Mouse (Mus musculus) naive thymus-derived CD4-positive, alpha-beta T cell, adult 2 months (primary cell): ENCODE results near the gene Gnb3.
A peak's percentile ranks its signal among the peaks of the same experiment; 100 is the strongest.

Source experiments
- DNase-seq: peaks from one replicate; pipeline ENCODE4 v3.0.0-alpha.2; 2011; ENCODE audit warnings: low read depth

The Gnb3 gene

GRCm38 (mm10) chr6:124840241-124841167, at the start of gene Gnb3:
TSS of gene Gnb3 (minus strand) at chr6:124840275.
- no peak for DNase-seq

DNA sequence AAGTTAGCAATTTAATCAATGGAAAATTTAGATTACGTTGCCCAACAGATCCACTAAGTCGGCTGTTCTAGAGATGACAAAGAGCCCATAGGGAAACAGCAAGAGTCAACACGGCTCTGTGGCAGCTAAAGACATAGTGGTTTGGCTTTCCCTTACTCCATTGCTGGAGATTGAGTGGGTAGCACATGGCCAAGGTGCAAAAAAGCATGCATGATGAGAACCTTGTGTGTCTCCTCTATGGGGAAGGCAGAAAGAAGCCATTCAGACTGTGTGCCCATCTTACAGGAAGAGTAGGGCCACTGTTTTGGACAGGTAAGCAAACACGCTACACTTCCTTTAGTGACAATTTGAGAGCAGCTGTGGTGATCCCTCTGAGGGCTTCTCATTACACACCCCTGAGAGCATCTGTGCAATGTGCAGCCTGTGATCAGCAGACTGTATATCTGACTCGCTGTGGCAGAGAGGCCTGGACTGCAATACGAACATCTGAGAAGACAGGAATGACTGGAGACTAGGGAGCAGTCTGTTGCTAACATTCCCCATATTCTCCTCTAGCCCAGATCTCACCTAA, 48.6 kb upstream of the Gnb3 start:
- no peak for DNase-seq

DNA sequence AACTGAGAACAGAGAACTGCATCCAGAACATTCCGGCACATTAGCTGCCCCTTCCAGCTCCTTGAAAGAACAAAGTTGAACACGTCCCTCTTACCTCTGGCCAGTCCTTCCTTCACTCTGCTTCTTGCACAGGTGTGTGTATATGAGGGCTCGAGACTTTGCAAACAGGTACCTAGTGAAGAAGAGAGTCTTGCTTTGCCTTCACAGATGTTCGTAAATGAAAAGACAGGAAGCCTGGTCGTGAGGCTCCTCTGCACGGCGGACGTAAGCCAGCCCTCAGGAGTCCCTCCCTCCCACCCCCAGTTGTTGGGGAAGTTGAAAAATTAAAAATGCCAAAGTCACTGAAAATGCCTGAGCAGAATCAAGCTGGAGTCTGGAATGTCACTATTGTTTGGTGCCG, 47.9 kb upstream of the Gnb3 start, which contains the start of gene Cd4:
Gene Cd4, minus strand, starts transcription at position 236 of the 400 bp plus-strand sequence.
- peak; percentile 69 for DNase-seq

- peak; percentile 64 for DNase-seq
These were observed 45.9 kb upstream of the Gnb3 start for GRCm38 (mm10) chr6:124885956-124886381.

DNA sequence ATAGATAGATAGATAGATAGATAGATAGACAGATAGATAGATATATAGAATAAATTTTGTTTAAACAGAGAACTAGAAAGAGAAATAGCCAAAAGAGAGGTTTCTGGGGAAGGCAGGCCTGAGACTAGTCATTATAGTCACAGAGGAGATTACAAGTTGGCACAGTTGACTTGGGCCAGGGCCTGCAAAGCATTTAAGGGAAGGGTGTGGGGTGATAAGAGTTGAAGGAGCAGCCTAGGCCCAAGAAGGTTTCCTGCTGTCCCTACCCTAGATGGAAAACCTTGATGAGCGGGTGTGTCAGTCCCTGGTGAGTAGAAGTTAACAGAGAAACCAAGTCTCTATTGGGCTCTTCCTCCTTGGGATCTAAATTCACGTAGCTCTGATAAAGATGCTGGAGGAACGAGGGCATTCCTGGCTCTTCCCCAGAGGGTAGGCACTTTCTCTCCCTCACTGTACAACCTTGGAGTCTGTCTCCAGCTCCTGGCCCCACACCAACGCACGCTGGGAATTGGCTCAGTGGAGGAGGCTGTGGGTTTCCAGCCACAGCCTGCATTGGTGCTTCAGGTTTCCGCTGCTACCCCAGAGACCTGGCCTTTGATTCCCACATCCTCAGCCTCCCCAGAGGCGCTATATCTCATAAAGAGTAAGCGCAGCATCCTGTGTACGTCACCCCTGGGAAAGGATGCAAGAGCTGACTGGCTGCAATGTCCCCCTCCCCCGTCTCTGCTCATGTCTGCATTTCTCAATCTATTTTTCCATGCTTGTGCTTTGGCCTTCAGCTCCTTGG, 44.8 kb upstream of the Gnb3 start:
- peak; percentile 91 for DNase-seq

DNA sequence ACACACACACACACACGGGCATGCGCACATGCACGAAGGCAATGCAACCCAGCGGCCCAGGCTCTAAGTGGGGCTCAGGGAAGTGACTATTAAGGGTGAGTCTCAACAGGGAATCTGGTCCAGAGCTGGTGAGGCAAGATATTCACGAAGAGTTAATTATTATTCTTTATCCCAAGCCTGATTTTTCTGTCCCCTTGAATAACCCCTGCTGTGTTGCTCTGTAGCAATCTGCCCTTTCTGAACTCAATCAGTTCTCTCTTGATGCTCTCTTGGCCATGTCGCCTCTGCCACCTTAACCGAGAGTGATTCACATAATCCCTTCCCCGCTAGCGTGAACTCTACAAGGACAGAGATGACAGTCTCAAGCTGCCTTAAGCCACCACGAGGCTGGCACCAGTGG, 43.3 kb upstream of the Gnb3 start:
- no peak for DNase-seq

DNA sequence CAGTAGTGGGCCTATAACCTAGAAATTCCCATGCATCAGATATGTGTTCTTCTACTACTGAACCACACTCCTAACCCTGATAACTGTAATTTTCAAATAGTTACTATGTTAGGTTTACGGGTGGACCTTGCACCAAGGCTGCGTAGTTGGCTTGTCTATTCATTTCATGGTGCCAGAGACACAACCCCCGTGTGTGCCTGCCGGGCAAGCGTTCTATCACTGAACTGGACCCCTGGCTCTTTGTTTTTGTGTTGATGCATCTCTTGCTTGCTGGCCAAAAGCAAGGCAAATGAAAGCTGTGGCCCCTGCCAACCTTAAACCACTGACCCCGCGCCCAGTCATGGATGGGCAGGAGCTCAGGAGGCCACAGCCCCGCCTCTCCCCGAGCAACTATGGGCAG, 41.7 kb upstream of the Gnb3 start:
- DNase-seq: no peak

GRCm38 (mm10) chr6:124879390-124879789, 39.3 kb upstream of the Gnb3 start:
- DNase-seq: no peak

GRCm38 (mm10) chr6:124874348-124874747, 34.3 kb upstream of the Gnb3 start:
- DNase-seq: no peak

DNA sequence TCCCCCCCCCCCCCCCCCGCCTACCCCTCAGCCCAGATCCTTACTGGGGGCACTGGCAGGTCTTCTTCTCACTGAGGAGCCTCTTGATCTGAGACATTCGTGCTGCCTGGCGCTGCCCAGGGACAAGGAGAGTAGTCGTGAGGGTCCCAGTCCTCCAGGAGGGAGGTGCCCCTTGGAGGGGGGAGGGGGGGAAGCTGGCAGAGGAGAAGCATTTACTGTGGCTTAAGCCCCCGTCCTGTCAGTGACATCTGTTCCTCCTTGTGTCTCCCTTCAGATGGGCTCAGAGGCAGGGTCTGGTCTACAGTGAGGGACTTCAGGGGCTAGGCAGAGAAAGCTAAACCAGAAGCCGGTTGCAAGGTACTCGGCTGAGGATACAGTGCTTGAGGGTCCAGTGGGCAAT, 26.5 kb upstream of the Gnb3 start:
- no peak for DNase-seq

DNA sequence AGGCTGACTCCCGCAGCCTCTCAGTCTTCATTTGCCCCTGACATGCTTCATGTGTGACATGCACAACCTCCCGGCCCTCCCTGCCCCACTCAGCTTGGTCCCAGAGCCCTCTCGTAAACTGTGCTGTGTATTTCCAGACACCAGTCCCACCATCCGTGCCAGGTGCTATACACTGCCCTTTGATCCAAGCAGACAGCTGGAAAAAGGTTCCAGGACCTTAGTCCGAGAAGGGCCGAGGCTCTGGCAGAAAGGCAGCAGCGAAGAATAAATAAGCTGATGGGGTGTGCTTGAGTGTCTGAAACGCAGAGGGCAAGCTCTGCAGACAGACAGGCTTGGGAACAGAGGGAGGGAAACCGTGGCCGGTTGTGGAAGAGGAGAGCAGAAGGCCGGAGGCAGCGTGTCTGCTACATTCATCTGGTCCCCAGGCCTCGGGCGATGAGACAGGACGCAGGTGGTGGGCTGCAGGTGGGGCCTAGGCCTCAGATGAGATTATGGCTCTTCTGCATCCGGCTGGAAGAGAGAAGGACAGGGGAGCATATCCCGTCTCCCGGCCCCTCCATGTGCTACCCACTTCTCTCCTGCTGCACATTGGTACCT, 25.8 kb upstream of the Gnb3 start:
- DNase-seq: no peak

DNA sequence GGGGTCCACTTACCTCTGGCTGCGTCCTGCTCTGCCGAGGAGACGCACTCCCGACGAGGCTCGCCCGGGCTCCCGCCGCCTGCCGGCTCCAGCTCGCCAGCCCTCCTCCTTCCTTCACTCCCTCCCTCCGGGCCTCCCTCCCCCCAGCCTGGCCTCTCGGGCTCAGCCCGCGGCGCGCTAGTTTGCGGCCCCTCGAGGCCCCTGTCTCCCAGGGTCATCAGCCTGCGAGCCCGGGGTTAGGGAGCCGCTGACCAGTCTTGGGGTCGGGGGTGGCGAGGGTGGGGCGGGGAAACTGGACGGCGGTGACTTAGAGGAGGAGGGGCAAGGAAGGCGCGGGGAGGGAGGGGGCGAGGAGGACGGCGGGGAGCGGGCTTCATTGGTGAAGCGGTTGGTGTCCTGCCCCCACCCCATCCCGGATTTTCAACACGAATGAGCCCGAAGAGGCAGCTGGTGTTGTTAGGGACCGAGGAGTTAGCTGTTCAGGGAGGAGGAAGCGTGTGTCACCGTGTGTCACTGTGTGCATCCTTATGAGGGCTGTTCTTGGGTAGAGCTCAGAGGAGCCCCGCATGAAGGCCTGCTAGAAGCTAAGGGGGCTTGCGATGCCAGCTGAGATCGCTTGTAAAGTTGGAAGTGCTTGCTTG, 23.7 kb upstream of the Gnb3 start, which contains the start of gene Gpr162:
Gene Gpr162, minus strand, starts transcription at position 326 of the 641 bp plus-strand sequence.
- DNase-seq: peak; percentile 66

DNA sequence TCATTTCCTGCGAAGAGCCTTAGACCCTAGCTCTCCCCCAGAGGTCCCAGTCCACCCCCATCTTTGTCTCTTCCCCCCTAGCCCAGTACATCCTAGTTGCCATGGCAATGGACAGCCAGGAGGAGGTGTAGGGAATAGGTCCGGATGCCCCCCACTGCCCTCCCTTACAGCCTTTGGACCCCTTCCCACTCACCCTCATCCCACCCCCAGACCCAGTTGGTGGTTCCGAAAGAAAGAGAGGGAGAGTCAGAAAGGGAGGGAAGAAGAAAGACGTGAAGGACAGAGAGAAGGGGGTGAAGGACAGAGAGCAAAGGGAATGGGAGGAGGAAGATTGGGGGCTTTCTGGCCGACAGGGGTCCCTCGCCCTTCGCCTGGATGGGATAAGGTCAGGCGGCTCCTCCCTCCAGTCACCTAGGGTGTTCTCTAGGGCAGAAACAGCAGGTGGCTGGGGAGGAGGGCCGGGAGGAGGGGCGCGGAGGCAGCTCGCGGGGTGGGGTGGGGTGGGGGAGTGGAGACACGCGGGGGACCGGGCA, 23.1 kb upstream of the Gnb3 start:
- no peak for DNase-seq

- DNase-seq: no peak
These were observed 22.5 kb upstream of the Gnb3 start for GRCm38 (mm10) chr6:124862406-124863124.

- no peak for DNase-seq
These were observed 21.7 kb upstream of the Gnb3 start for GRCm38 (mm10) chr6:124861802-124862201.

GRCm38 (mm10) chr6:124861266-124861665, 21.2 kb upstream of the Gnb3 start:
- no peak for DNase-seq

DNA sequence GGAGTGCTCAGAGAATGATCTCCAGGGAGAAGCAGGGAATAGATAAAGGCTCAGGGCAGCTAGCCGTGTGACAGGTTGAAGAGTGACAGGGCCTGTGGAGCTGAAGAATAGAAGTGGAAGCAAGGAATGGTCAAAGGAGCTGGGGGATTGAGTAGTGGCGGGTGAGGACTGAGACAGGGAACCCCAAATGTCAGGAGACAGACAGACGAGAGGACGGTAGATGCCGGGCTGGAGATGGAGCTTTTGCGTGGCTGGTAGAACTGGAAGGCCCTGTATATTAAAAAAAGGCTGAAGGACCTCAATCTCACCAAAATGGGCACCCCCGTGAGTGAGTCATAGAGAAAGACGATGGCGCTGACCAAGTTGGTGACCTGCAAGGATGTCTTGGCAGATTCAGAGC, 20.4 kb upstream of the Gnb3 start:
- no peak for DNase-seq

DNA sequence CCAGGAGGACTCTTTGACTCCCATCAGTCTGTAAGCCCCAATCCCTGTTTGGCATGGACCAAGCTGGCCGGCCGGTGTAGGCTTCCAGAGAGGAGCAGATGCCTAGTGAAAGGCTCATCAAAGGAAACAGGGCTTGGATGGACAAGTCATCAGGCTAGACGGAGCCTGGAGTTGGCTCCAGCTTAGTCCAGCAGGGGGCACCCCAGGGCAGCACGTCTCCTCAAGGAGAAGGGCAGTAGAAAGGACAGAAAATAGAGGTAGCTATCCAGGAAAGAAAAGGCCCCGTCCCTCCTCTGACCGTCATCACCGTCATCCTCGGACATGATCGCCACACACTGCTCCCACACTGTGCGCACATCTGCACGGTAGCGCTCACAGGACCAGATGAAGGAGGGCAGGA, 19.6 kb upstream of the Gnb3 start:
- DNase-seq: peak; percentile 90

DNA sequence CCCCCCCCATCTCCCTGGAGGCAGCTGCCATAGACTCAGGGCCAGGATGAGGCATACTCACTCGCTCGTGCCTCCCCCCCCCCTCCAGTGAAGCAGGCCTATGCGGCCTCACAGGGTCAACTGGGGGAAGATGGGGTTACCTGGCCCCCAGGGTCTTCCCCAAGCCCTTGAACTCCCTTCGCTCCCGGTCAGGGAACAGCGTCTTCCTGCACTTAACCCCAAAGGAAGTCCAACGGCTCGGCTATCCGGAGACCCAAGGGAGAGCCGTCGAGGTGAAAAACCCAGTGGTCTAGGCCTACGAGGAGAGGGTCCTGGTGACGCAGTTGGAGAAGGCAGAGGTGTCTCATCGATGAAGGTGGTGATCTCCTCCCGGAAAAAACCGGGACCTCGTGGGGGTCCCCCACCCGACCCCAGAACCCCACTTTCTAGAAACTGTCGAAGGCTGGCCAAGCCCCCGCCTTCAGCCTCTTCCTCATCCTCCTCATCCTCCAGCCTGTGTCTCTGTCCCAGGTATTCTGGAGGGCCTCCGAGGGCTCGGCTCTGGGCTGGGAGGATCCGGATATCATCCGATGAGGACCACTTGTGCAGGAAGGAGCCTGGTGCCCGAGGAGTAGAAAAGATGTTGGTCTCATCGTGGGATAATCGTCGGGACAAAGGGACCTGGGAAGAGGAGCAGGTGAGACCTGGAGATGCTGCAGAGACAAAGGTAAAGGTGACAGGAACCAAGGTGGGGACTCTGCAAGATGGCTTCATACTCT, 18.7 kb upstream of the Gnb3 start:
- no peak for DNase-seq
